Mouse (Mus musculus): ENCODE results near the gene Wdr35. TPM values are rescaled to one million over a fixed set of nuclear protein-coding genes. Genes with fewer than 3 reads are reported as not detected.

Wdr35 gene
- polyA plus RNA-seq, 1 experiment, result 3.8 TPM

DNA sequence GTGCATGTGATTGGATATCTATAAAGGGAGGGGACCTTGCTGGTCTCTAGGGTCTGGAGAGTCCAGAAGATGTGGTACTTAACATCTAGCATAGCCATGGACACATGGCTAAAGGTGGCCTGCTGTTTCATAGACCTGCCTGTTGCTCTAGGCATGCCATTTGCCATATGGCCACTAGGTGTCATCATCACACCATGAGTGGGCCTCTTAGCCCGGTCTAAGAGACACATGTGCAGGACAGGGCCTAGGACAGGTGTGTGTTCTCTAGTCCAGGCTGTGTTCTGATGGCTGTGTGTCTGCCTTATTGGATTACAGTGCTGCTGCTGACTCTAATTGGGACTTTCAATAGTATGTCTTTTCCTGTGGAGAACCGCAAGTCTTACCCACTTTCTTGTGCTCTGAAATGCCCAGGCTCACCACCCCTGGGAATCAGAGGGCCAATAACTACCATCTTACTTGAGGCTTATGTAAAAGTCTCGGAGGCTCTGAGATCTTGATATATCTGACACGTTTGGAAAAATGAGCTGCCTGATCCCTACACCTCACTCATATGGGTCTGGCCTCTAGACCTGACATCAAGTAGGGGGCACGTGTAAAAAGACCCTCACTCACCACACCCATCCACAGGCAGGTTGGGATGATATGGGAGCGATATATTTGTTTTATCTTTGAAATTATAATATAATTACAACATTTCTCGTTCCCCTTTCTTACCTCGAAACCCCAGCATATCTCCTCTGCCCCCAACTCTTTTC lies 78.6 kb downstream of the Wdr35 start:
- DNase-seq (ENCODE audit: low read depth), result peak; percentile 19

DNA sequence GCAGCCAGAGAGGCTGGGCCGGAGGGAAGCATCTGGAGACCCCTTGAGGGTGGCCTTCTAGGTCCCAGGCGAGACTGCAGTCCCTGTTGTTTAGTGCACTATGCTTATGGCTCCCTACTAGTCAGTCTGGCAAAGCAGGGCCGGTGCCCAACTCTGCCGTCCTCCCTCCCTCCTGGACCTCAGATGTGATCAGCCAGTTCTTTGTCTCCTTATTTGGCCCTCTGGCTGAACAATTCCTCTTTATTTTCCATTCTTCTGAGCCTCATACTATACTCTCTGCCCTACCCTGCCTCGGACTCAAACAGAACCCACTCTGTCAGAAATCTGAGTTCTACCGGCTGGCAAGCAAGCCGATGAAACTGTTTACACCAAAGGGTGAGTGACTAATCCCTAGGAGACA lies 79.7 kb downstream of the Wdr35 start:
- DNase-seq (ENCODE audit: low read depth), result no peak

DNA sequence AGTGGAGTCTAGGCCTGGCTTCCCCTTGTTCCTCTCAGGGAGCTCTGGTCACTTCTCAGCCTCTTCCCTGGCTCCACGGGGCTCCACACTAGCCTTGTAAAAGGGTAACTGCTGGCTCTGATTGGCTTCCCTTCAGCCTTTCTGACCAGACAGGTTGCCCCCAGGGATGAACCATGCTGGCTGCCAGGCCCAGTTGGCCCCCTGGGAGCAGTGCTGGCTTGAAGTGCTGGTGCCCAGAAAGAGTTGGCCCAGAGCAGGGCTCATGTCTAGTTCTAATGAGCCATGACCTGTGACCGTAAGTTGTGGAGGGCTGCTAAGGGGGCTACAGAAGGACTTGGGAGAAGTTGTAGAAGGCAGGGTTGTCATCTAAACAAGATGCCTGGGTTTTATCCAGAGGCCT lies 80.3 kb downstream of the Wdr35 start:
- no peak for DNase-seq (ENCODE audit: low read depth)

DNA sequence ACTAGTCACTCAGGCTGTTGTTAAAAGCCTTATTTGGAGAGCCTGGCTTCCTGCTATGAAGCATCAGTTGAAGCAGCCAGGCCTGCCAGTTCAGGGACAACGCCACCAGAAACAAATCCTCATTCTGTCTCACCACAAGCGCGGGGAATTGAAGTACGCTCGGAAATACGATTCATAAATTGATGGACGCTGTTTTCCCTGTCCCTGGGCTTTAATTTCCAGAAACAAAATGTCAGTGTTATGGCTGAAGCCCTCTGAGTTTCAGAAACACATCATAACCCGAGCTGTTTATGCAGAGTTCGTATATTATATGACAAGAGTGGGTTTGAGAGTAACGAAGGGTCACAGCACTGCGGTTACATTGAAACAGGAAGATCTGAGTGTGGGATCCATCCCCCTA lies 81.6 kb downstream of the Wdr35 start:
- DNase-seq (ENCODE audit: low read depth), result no peak

DNA sequence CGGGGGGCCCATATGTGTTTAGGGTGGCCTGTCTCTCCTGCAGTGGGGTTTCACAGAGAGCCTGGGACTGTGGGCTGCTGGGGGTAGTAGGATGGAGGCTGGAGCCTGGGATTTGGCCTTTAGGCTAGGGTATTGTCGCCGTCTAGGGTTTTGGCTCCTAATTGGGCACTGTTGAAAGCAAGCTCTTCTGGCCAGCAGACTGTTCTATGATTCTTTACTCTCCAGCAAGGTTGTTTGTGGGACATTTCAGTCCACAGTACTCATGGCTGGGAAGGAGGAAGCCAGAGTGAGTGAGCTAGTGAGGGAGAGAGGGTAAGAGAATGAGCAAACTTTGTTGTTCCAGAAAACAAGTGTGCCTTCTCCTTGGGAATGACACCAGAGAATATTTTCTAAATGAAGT lies 85.8 kb downstream of the Wdr35 start:
- no peak for DNase-seq (ENCODE audit: low read depth)

DNA sequence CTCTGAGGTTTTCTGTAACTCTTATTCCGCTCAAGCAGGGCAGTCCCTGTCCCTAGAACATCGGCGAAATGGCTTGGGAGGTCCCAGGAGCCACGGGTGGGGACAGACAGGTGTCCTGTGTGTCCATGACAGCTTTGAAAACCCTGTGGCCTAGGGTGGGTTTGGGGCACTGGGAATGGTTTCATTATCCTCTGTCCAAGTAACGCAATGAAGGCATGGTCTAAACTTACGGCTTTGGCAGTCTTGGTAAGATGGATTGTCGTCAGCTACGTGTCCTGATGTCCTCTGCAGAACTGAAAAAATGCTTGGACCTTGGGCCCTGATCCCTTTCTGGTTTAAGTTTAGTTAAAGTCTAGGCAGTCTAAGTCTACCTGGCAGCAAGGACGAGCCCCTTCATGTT lies 86.3 kb downstream of the Wdr35 start:
- no peak for DNase-seq (ENCODE audit: low read depth)

DNA sequence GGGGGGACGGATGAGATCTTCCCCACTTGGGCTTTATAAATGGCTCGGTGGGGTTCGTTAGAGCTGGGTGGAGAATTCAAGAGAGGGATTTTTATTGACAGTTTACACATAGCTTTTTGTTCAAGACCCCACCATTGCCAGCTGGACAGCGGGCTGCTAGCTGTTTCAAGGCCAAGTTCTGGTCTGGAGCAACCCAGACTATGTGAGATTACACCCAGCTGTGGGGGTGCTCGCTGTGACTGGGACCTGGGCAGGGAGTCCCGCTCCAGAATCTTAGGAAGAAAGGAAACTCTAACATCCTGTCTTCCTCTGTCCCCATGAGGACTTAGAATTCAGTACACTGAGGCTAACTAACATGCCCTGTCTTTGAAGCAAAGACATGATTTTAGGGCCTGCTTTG lies 89.9 kb downstream of the Wdr35 start:
- DNase-seq (ENCODE audit: low read depth), result no peak

DNA sequence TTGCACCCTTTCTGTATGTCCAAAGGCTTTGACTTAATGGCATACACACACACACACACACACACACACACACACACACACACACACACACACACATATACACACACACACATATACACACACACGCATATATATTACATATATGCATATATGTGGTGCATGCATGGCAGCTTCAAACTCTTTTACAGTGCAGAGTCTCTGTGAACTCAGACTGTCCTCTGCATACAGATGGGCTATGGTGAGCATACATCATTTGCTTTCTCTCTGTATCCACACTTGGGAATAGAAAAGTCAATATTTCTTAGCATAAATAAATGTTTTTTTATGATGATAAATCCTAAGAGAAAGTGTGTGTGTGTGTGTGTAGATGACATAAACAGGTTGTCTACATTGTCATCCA lies 97.4 kb downstream of the Wdr35 start:
- DNase-seq (ENCODE audit: low read depth), result no peak

DNA sequence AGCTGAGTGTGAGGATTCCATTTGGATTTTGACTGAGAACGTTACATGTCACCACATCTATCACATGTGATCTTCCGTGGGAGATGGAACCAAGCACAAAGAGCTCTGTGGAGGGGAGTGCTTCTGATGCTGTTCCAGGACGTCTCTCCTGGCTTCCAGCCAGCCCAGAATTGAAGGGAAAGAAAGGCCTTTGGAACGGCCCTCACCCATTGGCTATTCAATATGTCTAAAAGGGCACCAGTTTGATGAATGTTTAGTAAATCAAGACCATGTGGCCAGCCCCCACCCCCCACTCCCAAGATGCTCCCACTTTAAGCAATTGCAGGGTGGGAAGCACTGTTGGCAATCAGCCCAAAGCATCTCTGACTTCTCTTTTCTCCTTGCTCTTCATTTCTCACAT lies 97.8 kb downstream of the Wdr35 start:
- no peak for DNase-seq (ENCODE audit: low read depth)

DNA sequence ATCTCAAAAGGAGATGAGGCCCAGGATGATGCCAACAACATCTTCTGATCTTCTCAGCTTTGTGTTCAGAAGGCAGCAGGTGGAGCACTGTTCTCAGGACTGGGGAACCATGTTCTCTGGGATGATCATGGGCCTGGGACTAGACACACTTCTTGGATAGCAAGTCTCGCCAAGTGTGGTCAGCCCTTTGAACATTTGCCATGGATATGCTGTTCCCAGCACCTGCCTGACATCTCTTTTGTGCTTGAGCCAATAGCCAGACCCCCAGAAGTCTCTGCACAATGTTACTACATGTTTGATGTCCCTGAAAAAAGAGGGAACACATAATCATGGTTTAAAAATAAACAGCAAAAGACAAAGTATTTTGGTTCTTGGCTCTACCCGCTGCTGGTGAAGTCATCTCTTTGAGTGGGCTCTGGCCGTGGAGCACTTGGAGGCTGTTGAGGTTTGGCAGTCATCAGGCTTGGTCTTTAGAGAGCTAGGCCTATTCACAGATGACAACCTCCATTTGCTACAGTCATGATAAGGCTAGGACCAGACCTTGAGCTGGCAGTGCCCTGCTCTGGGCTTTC lies 103.9 kb downstream of the Wdr35 start:
- no peak for DNase-seq (ENCODE audit: low read depth)

Other genes with a start within 250 kb of the Wdr35 start
- gene Sdc1, start 202.6 kb upstream of the Wdr35 start, polyA plus RNA-seq (2012; rRNA removed), result 96.6 and 128 TPM in 2 replicates
- gene Laptm4a, start 52.2 kb upstream of the Wdr35 start, polyA plus RNA-seq (2012; rRNA removed), result 423 and 433 TPM in 2 replicates
- gene Matn3, start 26.0 kb upstream of the Wdr35 start, polyA plus RNA-seq (2012; rRNA removed), result not detected in 2 replicates
- gene Ttc32, start 56.1 kb downstream of the Wdr35 start, polyA plus RNA-seq (2012; rRNA removed), result 8.9 and 10.3 TPM in 2 replicates

Measured in gonadal fat pad, adult 2 months (tissue).